Mouse (Mus musculus) ES-E14 (cell line): ENCODE measurements at regions not wholly inside any gene's neighbourhood (a gene's known extent, or its start where the extent isn't known, plus 50 kb on each side); places are given as distances from the start of the nearest gene placed in this dataset.

ENCODE experiments used
- HCFC1 ChIP-seq: IDR thresholded peaks from 2 replicates; pipeline ENCODE4 v1.6.1; 2012; ENCODE audit warnings: low read length, inconsistent platforms, borderline replicate concordance; ENCODE audit not compliant: insufficient read depth
- ZC3H11A ChIP-seq: IDR thresholded peaks from 2 replicates; pipeline ENCODE4 v1.6.1; 2012; ENCODE audit warnings: low read depth, mild to moderate bottlenecking, inconsistent platforms, low read length, borderline replicate concordance
- ZNF384 ChIP-seq: IDR thresholded peaks from 2 replicates; pipeline ENCODE4 v1.6.1; 2012; ENCODE audit warnings: low read depth, low read length, inconsistent platforms

DNA sequence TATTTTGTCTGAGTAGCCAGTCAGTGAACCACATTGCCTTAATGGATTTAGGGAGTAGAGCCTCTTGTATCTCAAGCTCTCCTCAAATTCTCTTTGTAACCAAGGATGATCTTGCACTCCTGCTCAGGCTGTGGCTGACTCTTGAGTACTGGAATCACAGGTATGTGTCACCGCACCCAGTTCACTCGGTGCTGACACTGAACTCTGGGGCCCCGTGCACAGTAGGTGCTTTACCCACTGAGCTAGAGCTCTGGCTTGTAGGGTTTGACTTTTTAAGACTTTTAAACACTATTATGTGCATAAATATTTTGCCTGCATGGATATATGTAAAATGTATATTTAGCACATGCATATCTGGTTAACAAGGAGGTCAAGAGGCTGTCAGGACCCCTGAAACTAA lies 147.4 kb downstream of the Cartpt start:
- TF ChIP-seq ZNF384 = no peak
- no peak for TF ChIP-seq ZC3H11A
- no peak for TF ChIP-seq HCFC1
